Mouse (Mus musculus) c-Kit-negative CD71-positive TER-119-positive erythroid progenitor cells, embryonic 14.5 days (primary cell): ENCODE measurements around the gene Mcm5.

Experiments
- DNase-seq: peaks from one replicate; pipeline ENCODE4 v3.0.0-alpha.2; 2013; ENCODE audit warnings: low read depth, low spot score

The Mcm5 gene

GRCm38 (mm10) chr8:75093399-75094156 lies 15.8 kb upstream of the Mcm5 start, which contains the start of gene Hmox1:
Hmox1 (plus strand) TSS chr8:75093621.
- DNase-seq = no peak

- no peak for DNase-seq
Measured at GRCm38 (mm10) chr8:75102956-75103355, 6.4 kb upstream of the Mcm5 start.

- DNase-seq = no peak
Measured at GRCm38 (mm10) chr8:75103376-75103878, 5.9 kb upstream of the Mcm5 start.

DNA sequence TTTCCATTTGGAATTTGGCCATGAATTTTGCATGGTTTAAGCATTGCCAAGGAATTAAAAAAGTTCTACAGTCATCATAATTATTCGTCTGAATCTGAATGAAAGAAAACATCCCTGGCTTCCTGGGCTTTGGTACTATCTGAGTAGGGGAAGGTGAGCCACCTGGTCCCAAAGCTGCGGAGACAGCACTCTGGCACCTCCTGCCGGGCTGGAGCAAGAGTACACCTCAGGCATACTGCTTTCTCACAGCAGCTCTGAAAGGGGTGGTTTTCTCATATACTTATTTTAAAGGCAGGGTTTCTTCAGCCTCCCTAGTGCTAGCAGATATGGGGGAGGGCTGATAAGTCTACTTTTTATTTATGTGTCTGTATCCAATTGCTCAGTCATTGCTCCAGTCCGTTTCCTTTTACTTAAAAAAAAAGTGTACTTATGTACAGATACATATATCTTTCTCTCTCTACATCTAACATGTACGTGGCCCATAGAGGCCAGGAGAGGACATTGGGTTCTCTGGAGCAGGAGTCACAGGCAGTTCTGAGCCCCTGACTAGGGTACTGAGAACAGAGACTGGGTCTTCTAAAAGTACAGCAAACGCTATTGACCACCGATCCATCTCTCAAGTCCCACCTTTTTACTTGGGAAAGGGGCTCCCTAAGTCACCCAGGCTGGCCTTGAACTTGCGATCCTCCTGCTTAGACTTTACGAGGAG lies 688 bp upstream of the Mcm5 start:
- peak; percentile 76 for DNase-seq

GRCm38 (mm10) chr8:75110093-75110492 lies 724 bp downstream of the Mcm5 start:
- no peak for DNase-seq

DNA sequence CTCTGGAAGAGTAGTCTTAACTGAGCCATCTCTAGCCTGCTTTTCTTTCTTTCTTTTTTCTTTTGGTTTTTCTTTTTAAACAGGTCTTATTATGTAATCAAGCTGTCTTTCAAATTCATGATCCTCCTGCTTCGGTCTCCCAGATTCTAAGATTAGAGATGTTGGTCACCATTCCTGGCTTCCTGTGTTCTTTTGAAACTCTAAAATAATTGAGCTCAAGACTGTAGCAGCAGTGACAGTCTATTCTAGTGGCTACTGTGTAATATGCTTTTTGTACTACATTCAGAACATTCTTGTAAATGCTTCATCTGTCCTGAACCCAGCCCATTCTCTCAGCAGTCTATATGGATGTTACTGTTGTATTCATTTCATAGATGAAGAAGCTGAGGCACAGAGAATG lies 9.1 kb downstream of the Mcm5 start:
- no peak for DNase-seq

DNA sequence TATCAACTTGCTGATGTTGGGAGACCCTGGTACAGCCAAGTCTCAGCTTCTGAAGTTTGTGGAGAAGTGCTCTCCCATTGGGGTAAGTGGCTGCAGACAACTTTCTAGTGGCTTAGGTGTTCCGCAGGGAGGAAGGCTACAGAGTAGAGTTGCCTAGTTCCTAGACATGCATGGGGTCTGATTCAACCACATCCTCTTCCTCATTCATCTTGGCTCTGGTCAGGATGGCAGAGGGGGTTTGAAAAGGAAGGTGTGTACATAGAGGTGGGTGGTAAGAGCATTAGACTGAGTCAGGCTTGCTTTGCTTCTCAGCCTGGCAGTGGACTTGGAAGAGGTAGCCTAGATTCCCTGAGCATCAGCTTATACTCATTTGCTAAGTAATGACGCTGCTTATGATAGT lies 9.9 kb downstream of the Mcm5 start:
- DNase-seq = no peak

- DNase-seq = no peak
Measured at GRCm38 (mm10) chr8:75119747-75120146, 10.4 kb downstream of the Mcm5 start.

DNA sequence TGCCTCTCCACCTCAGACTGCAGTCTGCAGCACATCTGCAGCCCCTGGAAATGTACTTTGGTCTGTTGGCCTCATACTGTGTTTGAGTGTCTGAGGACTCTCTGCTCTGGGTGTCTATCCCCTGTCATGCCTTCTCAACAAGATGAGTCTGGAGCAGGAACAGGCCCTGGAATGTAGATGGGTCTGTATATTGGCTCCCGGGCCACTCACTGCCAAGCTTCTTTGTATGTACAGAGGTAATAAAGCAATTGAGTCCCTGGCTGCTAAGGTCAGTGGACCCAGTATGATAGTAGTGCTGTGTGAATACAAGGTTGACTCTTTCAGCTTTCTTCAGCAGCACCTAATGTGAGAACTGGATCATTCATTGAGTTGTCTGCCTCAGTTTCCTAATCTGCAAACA lies 18.0 kb downstream of the Mcm5 start:
- no peak for DNase-seq

- no peak for DNase-seq
Measured at GRCm38 (mm10) chr8:75132485-75132884, 23.1 kb downstream of the Mcm5 start.

- DNase-seq = no peak
Measured at GRCm38 (mm10) chr8:75133399-75133798, 24.0 kb downstream of the Mcm5 start.

DNA sequence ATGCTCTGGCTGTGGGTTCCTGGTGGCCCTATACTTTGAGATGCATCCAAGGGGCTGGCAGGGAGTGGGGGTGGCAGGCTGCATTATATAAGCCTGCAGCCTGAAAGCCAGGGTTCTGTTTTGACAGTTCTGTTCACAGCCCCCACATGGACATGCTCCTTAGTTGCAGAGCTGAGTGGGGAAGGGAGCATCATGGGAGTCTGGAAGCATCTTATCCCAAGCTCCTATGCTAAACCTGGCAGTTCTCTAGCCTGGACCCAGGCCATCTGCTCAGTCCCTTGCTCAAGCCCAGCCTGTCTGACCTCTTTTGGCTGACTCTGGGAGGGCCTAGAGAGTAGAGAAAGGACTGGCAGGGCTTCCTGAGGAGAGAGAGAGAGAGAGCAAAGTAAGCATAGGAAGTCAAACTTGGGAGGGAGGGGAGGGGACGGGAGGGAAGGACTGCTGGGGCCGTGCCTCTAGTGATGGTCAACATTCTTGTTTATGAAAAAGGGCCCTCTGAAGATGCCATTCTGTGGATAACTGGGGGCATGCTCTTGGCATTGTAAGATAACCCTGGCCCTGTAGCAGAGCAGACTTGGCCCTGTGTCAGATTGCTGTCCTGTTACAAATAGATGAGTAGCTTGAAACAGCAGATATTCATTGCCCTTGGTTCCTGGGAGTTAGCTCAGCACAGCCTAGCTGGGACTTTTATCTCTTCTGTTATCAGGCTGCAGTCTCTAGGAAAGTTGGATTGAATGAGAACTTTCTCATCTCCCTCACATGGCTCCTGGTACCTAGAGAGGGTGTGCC lies 25.4 kb downstream of the Mcm5 start:
- no peak for DNase-seq

GRCm38 (mm10) chr8:75135756-75136155 lies 26.4 kb downstream of the Mcm5 start:
- no peak for DNase-seq

DNA sequence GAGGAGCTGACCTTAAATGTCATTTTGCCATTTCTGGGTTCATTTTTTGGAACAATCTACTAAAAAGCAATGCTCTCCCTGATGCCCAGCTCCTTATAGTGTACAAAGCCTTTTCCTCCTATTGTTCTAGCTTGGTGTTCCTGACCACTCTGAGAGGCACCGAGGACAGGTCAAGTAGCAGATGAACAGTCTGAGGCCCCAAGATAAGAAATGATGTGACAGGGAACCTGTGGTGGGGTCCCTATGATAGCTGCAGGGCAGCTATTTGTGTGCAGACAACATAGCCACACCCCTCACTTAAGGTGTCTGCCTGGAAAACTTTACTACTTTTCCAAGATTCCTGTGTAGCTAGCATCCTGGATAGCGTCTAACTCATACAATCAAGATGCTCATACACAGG lies 26.9 kb downstream of the Mcm5 start:
- DNase-seq = no peak

DNA sequence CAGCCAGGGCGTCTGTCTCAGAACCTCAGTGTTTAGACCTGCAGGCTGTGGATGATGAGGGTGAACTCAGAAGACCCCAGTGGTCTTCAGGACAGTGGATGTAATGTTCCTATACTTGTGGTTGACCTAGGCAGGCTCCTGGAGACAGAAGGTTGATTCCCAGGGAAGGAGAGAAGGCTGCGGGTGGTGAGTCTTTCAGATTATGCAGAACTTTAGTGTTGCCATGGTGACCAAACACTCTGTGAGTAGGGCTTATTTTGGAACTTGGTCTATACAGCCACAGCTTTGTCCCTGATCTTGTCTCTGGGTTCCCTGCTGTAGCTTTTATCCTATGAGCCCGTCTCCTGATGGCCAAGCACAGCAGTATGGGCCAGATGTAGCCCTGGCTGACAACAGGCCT lies 28.2 kb downstream of the Mcm5 start:
- DNase-seq = no peak

DNA sequence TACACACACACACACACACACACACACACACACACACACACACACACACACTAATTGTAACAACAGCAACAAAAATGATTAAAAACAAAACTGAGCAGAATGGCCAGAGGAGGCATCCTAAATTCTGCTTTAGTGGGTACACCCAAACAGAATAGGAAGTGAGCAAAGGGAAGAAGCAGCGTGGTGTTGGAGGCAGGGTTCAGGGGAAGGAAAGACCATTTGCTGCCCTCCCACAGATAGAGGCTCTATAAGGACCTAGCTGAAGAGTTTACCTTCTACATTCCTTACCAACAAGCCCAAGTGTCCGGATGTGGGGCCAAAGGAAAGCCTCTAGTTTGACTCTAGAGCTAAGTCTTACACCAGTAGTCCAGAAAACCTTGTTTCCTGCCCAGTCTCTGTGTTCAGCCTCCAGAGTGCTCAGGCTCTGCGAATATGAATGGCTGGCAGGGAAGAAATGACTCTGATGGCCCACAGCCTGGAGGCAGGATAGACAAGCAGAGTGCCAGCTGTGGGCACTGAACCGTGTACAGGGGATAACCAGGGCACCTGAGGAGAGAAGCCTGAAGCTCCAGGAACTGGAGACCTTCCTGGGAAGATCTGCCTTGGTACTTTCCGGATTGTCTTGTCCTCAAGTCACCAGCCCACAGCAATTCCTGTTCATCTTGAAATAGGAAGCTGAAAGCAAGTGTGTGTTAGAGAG lies 41.7 kb downstream of the Mcm5 start:
- DNase-seq = no peak

GRCm38 (mm10) chr8:75151743-75152142 lies 42.4 kb downstream of the Mcm5 start:
- DNase-seq = no peak

DNA sequence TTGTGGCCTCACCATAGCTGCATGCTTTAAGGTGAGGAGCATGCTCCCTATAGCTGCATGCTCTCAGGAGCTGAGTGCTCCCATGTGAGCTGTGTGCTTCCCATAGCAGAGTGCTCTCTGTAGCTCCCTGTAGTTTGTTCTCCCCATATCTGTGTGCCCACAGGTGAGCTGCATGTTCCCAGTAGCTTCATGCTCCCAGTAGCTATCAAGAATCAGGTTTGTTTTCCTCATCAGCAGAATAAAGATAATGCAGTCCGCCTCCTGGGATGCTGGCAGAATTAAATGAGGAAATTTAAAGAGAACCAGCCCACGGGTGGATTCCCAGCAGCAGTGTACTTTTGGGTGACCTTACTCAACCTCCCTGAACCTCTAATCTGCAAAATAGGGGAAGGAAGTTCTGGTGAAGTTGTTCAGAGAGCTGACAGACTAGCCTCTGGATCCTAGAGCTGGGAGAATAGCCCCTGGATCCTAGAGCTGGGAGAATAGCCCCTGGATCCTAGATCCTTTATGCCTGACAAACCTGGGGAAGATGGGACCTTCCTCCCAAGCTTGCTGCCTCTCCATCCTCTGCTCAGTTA lies 43.2 kb downstream of the Mcm5 start:
- DNase-seq = no peak

- no peak for DNase-seq
Measured at GRCm38 (mm10) chr8:75154855-75155478, 45.6 kb downstream of the Mcm5 start.

GRCm38 (mm10) chr8:75155740-75156322 lies 46.5 kb downstream of the Mcm5 start:
- DNase-seq = no peak
